Mouse (Mus musculus): ENCODE results near the gene Gm45234.

DNA sequence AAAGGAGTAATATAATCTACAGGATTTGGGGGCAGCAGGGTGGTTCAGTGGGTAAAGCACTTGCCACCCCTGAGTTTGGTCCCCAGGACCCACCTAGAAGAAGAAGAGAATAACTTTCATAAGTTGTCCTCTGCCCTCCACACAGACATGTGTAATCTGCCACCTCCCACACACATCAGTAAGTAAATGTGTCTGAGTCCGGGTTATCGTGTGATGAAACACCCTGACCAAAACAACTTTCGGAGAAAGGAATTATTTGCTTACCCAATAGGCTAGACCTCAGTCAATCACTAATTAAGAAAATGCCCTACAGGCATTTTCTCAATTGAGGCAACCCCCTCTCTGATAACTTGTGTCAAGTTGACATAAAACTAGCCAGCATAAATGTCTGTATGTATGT, 65.3 kb downstream of the Gm45234 start:
- TF ChIP-seq TAL1 (IDR thresholded peaks at IDR 0.05; ENCODE audit: low read length) (no peak), GATA1 (IDR thresholded peaks at IDR 0.05; ENCODE audit: low read length) (no peak)

Measured in erythroblast, embryonic 14.5 days (primary cell).